Mouse (Mus musculus): ENCODE measurements around the gene Oas1a. TPM values are rescaled to one million over a fixed set of nuclear protein-coding genes. Genes with fewer than 3 reads are reported as not detected.
"Not testable (repeated sequence)": the region's sequence is repeated elsewhere in the genome, so short reads cannot be mapped to it uniquely, and the experiment has no call there.

Gene Oas1a
- total RNA-seq, 1 experiment from 2014 or later, result 23.4 TPM

DNA sequence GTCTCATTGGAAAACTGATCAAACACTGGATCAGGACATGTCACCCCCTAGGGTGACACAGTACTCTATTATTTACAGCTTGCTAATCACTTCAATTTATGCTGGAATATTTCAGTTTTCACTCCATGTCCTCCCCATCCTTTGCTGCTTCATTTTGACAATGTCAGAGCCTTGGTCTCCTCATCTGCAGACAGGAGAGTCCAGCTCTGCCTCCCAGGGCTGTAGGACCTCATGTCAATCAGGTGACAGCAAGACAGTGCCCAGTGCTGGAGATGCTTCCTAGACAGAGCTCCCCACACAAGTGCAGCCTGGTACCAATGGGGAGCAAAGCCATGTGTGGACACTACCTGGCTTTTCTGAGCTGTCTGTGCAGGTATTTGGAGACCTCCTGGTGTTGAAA is 8.6 kb downstream of the Oas1a start:
- ATAC-seq (replicated peaks in 1 of 2; ENCODE audit: insufficient read depth in 1 of 2, low FRiP score in 2 of 2, low TSS enrichment in 1 of 2, low read depth in 1 of 2, poor library complexity in 2 of 2, severe bottlenecking in 2 of 2), result no peak

DNA sequence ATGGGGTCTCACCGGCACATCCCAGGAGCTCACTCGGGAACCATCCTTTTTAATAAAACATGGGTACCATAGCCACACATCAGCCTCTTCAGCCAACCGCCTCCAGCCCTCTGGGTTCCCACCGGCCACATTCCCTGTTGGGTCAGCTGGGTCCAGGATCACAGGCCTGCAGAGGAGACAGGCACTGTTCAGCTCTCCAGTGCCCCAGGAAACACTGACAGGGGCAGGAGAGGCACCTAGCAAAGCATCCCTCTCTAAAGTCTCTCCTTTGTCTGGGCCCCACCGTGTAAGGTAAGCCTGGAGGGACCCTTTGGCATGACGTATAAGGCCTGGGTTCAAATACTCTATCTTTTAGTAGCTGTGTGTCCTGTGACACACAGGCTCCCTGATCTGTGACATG is 9.0 kb downstream of the Oas1a start:
- no peak for ATAC-seq (replicated peaks in 1 of 2; ENCODE audit: insufficient read depth in 1 of 2, low FRiP score in 2 of 2, low TSS enrichment in 1 of 2, low read depth in 1 of 2, poor library complexity in 2 of 2, severe bottlenecking in 2 of 2)

DNA sequence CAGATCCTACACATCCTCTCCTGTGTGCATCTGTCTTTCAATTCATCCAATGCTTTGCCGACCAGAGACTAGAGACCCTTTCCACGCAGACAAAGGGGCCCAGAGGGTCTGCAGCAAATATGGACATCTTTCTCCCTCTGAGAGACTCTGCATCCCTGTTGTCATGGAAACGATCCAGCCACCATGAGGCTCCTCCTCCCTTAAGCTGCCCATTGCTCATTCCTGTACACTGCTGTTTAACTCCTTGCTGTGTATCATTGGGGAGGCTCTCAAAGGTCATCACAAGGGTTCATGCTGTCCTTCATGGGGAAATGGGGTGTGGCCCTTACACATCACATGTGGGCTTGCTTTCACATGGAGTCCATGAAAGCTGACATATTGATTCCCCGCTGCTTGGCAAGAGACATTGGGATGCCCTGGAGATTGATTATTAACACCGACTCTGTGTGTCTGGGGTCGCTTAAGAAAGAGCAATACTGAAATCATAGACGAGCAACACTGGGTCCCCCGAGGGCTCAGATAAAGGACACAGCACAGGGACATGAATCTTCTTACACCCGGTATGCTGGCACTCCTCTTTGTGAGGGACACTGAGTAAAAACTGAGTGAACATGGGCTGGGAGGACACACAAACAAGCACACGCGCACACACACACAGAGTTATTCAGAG is 12.0 kb downstream of the Oas1a start:
- no peak for ATAC-seq (replicated peaks in 1 of 2; ENCODE audit: insufficient read depth in 1 of 2, low FRiP score in 2 of 2, low TSS enrichment in 1 of 2, low read depth in 1 of 2, poor library complexity in 2 of 2, severe bottlenecking in 2 of 2)

DNA sequence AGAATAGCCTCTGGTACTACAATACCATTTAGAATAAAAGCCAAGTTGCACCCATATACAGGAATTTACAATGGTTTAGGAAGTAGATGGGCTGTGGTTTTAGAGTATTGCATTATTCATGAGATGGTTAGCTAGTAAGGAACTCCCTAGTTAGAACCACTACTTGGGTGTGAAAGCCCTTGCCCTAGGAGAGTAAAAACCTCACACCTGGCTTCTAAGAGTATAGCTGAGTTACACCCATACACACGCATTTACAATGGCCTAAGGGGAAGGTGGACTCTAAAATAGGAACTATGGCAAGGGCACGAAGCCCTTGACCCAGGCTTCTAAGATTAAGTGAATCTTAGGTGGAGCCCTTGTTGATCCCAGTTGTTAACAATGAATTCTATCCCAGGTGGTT is 12.6 kb downstream of the Oas1a start:
- ATAC-seq (replicated peaks in 1 of 2; ENCODE audit: insufficient read depth in 1 of 2, low FRiP score in 2 of 2, low TSS enrichment in 1 of 2, low read depth in 1 of 2, poor library complexity in 2 of 2, severe bottlenecking in 2 of 2), result not testable (repeated sequence)

DNA sequence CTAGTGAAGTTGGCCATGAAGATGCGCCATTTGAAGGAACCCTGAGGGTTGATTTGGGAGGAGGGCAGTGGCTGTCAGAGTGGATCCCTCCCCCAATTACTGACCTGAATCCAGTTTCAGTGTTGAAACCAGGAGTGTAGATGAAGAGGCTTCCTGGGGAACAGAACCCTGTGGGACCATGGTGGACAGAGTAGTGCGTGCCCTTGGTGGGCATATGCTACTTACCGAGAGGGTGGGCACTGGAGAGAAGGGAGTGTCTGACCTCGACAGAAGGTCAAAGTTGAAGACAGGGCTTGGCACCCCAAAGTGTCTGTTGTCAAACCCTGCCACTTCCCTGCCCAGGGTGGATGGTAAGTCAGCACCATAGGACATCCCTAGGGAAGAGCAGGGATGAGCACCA is 13.5 kb downstream of the Oas1a start:
- not testable (repeated sequence) for ATAC-seq (replicated peaks in 1 of 2; ENCODE audit: insufficient read depth in 1 of 2, low FRiP score in 2 of 2, low TSS enrichment in 1 of 2, low read depth in 1 of 2, poor library complexity in 2 of 2, severe bottlenecking in 2 of 2)

DNA sequence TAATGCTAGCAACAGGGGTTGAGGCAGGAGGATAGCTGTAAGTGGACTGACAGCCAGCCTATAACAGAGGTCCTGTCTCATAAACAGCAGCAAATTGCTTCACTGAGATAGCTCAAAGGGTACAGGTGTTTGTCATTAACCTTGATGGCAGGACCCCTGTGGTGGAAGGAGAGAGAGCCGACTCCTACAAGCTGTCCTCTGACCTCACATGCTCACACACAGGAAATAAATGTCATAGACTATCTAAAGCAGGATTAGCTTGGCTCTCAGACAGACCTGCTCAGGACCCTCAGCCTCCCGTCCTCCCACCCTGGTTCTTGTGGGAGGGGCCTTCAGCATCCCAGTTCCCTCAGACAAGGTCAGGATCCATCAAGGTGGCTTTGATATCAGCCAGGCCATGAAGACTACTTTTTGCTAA is 15.1 kb downstream of the Oas1a start:
- no peak for ATAC-seq (replicated peaks in 1 of 2; ENCODE audit: insufficient read depth in 1 of 2, low FRiP score in 2 of 2, low TSS enrichment in 1 of 2, low read depth in 1 of 2, poor library complexity in 2 of 2, severe bottlenecking in 2 of 2)

DNA sequence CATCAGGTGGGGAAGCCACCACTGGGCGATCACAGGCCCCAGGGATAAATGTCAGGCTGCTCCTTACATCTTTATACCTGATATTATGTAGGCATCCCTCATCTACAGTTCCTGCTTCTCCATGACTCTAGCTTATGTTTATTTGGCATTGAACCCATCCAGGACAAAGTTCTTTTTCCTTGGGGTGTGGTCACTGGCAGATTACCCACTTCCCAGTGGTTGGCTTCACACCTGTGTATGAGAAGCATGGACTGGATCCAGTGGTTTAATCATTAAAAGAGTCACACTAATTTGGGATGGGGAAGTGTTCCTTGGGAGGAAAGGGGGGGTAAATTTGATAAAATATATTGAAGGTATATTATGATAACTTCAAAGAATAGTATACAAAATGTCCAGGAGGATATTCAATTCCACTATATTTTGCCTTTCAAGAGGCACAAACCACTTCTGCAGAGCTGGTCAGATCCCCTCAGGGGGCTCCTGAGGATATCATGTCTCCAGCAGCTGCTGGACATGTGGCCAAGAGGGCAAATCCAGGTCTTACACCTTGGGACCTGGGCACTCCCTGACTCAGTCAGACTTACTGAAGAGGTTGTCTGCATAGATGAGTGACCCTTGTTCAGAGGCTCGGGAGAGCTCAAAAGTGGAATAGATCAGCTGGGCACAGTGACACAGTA is 15.6 kb downstream of the Oas1a start:
- not testable (repeated sequence) for ATAC-seq (replicated peaks in 1 of 2; ENCODE audit: insufficient read depth in 1 of 2, low FRiP score in 2 of 2, low TSS enrichment in 1 of 2, low read depth in 1 of 2, poor library complexity in 2 of 2, severe bottlenecking in 2 of 2)

DNA sequence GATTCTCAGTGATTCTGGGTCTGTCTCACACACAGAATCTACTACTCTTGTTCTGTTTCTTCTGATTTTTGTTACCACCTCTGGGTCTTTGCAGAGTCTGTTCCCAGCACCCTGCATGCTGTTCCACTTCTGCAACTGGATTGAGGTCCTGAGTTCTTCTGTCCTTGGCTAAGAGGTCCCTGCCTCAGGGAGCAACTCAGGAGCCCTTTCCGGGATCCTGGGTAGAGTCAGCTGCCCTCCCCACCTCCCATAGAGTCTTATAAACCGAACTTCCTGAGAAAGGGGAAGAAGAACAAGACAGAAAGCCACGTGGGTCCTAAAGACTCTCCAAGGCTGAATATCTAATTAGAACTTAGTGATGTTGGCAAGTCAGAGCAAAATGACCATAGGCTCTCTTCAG is 16.3 kb downstream of the Oas1a start:
- ATAC-seq (replicated peaks in 1 of 2; ENCODE audit: insufficient read depth in 1 of 2, low FRiP score in 2 of 2, low TSS enrichment in 1 of 2, low read depth in 1 of 2, poor library complexity in 2 of 2, severe bottlenecking in 2 of 2), result no peak

DNA sequence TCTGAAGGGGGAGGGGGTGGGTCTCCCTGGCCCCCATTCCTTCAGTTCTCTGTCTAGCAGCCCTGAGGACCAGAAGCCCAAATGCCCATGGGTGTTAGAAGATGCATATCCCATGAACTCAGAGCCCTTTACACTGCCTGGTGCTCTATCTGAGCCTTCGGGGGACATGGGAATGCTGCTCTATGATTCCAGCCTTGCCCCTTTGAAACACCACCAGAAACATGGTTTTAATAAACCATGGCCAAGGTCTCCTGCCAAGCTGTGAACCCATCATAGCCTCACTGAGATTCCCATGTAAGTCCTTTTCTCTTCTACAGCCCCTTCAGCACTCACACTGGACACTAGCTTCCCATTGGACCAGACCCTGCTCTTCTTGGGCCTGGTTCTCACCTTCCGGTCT is 17.3 kb downstream of the Oas1a start:
- ATAC-seq (replicated peaks in 1 of 2; ENCODE audit: insufficient read depth in 1 of 2, low FRiP score in 2 of 2, low TSS enrichment in 1 of 2, low read depth in 1 of 2, poor library complexity in 2 of 2, severe bottlenecking in 2 of 2), result no peak

DNA sequence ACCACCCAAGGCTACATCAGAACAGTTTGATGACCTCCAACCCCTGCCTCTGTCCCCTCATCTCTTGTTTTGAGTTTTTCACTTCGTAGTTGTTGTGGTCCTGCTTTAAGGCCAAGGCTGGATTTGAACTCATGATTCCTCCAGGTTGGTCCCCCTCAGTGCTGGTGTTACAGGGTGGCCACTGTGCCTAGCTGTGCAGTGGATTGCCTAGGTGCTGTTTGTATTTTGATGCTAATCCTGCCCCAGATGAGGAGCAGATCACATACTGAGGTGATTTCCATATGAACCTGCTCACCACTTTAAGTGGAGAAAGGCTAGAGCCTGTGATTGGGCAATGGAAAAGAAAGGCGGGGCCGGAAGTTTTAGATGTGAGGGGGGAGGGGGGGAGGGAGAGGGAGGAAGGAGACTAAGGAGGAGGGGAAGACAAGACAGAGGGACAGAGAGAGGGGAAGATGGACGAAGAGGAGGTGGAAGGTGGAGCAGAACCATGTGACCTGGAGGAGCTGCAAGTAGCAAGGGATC is 19.0 kb downstream of the Oas1a start:
- not testable (repeated sequence) for ATAC-seq (replicated peaks in 1 of 2; ENCODE audit: insufficient read depth in 1 of 2, low FRiP score in 2 of 2, low TSS enrichment in 1 of 2, low read depth in 1 of 2, poor library complexity in 2 of 2, severe bottlenecking in 2 of 2)

DNA sequence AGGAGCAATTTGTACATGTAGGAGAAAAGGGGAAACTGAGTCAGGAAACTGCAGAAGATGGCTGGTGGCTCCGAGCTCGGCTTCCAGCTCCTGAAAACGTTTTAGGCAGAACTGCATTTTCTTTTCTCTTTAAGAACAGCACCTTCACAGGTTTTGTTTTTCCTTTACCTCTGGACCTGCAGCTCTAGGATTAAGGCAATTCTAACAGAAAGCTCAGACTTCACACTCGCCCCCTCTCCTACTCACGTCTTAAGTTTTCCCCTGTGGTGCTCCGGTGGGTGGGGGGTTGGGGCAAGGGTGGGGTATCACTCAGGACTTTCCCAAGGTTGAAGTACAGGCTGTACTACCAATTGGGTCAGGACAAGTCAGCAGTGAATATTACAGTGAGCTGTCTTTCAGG is 19.5 kb downstream of the Oas1a start:
- no peak for ATAC-seq (replicated peaks in 1 of 2; ENCODE audit: insufficient read depth in 1 of 2, low FRiP score in 2 of 2, low TSS enrichment in 1 of 2, low read depth in 1 of 2, poor library complexity in 2 of 2, severe bottlenecking in 2 of 2)

DNA sequence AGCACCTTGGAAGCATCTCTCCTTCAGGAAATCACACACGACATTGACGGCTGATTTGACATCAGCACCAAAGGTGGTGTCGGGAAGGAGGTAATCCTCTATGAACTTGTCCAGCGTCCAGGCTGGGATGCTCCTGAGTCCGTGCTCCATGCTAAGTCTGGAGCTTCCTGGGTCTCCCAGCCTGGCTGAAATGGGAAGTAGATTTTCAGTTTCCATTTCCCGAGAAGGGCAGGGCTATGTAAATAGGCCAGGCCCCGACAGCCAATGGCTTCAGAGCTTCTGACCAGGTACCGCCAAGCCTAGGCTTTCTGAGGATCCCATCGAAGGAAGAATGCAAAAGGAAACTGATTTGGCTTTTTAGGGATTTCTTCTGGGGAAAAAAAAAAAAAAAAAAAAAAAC is 19.9 kb downstream of the Oas1a start, which contains the start of gene Oas1g:
Oas1g (minus strand) TSS at position 201 of the 400 bp plus-strand sequence.
- ATAC-seq (replicated peaks in 1 of 2; ENCODE audit: insufficient read depth in 1 of 2, low FRiP score in 2 of 2, low TSS enrichment in 1 of 2, low read depth in 1 of 2, poor library complexity in 2 of 2, severe bottlenecking in 2 of 2), result peak; percentile 29 to 42; a peak in 2 of 4 replicates

DNA sequence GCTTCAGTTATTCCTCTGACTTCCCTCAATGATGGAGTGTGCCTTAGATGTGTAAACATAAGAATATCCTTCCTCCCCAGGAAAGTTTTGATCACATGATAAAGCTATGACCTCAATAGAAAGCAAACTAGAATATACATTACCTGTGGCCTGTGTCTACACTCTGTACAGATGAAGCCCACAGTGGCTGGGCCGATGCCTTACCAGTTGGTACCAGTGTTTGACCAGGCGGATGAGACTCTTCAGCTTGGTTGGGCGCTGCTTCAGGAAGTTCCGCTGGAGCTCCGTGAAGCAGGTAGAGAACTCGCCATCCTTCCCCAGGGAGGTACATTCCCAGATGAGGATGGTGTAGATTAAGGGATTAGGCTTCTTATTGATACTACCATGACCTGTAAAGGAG is 25.6 kb downstream of the Oas1a start:
- not testable (repeated sequence) for ATAC-seq (replicated peaks in 1 of 2; ENCODE audit: insufficient read depth in 1 of 2, low FRiP score in 2 of 2, low TSS enrichment in 1 of 2, low read depth in 1 of 2, poor library complexity in 2 of 2, severe bottlenecking in 2 of 2)

DNA sequence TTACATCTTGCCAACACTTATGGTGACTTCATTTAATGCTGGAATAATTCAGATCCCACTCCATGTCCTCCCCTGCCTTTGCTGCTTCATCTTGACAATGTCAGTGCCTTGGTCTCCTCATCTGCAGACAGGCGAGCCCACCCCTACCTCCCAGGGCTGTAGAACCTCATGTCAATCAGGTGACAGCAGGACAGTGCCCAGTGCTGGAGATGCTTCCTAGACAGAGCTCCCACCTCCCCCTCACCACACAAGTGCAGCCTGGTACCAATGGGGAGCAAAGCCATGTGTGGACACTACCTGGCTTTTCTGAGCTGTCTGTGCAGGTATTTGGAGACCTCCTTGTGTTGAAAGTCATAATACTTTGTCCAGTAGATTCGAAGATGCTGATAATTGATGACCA is 28.5 kb downstream of the Oas1a start:
- not testable (repeated sequence) for ATAC-seq (replicated peaks in 1 of 2; ENCODE audit: insufficient read depth in 1 of 2, low FRiP score in 2 of 2, low TSS enrichment in 1 of 2, low read depth in 1 of 2, poor library complexity in 2 of 2, severe bottlenecking in 2 of 2)

DNA sequence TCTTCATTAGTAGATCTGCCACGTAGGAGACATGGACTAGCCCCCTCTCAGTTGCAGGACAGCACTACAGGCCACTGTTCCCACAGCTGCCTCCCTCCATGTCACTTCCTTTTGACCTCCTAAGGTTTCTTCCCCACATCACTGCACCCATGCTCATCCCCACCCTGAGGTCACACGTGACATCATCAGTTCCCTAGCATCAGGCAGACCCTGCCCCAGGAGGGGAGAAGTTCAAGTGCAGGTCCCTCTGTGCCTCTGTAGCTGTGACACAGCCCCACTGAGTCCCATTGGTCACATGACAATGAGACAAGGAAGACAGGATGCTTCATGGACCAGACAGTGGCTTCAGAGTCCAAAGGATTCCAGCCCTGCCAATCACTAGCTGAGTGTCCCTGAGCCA is 29.9 kb downstream of the Oas1a start:
- not testable (repeated sequence) for ATAC-seq (replicated peaks in 1 of 2; ENCODE audit: insufficient read depth in 1 of 2, low FRiP score in 2 of 2, low TSS enrichment in 1 of 2, low read depth in 1 of 2, poor library complexity in 2 of 2, severe bottlenecking in 2 of 2)

DNA sequence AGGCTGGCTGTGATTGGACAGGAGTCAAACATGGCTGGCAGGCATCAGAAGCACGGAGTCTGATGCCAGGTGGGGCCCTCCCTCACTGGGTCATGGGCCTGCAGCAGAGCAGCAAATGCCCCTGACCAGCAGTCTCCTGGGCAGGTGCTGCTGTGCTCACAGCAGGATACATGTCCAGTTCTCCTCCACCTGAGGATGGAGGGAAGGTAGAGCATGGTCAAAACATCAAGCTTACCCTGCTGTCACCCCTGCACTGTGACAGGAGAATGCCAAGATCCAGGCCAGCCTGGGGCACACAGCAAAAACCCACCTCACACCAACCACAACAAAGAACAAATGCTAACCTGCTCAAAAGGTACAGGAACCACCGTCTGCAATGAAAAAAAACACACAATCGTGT is 30.5 kb downstream of the Oas1a start:
- ATAC-seq (replicated peaks in 1 of 2; ENCODE audit: insufficient read depth in 1 of 2, low FRiP score in 2 of 2, low TSS enrichment in 1 of 2, low read depth in 1 of 2, poor library complexity in 2 of 2, severe bottlenecking in 2 of 2), result not testable (repeated sequence)

DNA sequence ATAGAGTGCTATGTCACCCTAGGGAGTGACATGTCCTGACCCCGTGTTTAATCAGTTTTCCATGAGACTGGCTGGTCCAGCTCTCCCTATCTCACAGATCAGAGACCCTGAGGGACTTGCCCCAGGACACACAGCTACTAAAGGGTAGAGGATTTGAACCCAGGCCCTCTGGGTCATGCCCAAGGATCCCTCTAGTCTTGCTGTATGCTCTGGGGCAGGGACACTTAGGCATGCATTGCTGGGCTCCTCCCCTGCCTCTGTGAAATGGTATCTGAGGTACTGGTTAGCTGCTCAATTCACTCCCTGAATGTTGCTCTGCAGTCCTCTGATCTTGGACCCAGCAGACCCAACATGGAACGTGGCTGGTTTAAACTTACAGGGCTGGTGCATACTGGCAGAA is 35.9 kb downstream of the Oas1a start:
- no peak for ATAC-seq (replicated peaks in 1 of 2; ENCODE audit: insufficient read depth in 1 of 2, low FRiP score in 2 of 2, low TSS enrichment in 1 of 2, low read depth in 1 of 2, poor library complexity in 2 of 2, severe bottlenecking in 2 of 2)

DNA sequence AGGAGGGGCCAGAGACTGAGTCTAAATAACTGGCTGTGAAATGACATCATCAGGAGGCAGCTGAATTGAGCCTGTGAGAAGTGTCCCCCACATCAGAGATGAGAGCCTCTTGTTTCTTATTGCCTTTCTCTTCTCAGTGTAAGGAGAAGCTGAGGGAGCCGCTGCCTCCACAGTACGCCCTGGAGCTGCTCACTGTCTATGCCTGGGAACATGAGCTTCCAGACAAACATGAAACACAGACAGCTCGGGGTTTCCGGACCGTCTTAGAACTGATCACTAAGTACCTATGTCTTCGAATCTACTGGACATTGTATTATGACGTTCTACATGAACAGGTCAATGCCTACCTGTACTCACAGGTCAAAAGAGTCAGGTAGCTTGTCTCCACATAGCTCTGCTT is 36.5 kb downstream of the Oas1a start:
- ATAC-seq (replicated peaks in 1 of 2; ENCODE audit: insufficient read depth in 1 of 2, low FRiP score in 2 of 2, low TSS enrichment in 1 of 2, low read depth in 1 of 2, poor library complexity in 2 of 2, severe bottlenecking in 2 of 2), result no peak

DNA sequence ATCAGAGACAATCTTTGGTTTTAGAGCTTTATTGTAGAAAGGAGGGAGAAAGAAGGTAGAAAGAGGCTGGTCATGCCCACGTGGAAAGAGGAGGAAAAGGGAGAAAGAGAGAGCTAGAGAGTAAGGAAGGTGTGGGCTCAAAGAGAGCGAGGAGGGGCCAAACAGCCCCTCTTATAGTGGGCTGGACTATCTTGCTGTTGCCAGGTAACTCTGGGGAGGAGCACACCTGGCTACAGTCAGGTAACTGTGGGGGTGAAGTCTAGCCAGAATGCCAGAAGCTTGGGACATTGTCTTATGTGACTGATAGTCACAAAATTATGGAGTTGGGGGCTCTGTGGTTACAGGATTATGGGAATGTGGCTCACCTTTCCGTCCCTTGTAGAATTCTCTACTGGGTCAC is 37.2 kb downstream of the Oas1a start:
- no peak for ATAC-seq (replicated peaks in 1 of 2; ENCODE audit: insufficient read depth in 1 of 2, low FRiP score in 2 of 2, low TSS enrichment in 1 of 2, low read depth in 1 of 2, poor library complexity in 2 of 2, severe bottlenecking in 2 of 2)
